Mouse (Mus musculus) embryonic fibroblast, embryonic 13.5 days (primary cell): ENCODE measurements around the gene Atp6v1f. TPM values are rescaled to one million over a fixed set of nuclear protein-coding genes. Genes with fewer than 3 reads are reported as not detected.

ENCODE experiments used
- H3K27ac ChIP-seq: 2 replicates; pipeline ENCODE4 v1.5.1; 2012; ENCODE audit warnings: low read length, control low read depth, inconsistent platforms; ENCODE audit not compliant: insufficient read depth
- H3K4me1 ChIP-seq: 2 replicates; pipeline ENCODE4 v1.6.1; 2011; ENCODE audit warnings: low read length; ENCODE audit not compliant: control insufficient read depth, insufficient read depth
- H3K4me3 ChIP-seq: 2 replicates; pipeline ENCODE4 v1.5.1; 2011; ENCODE audit warnings: mild to moderate bottlenecking, control low read depth, low read length; ENCODE audit not compliant: insufficient read depth
- CTCF ChIP-seq: IDR thresholded peaks from 2 replicates; pipeline ENCODE4 v1.5.1; 2011; ENCODE audit warnings: mild to moderate bottlenecking, control low read depth, low read length, moderate library complexity, borderline replicate concordance; ENCODE audit not compliant: insufficient read depth
- POLR2A ChIP-seq: IDR thresholded peaks from 2 replicates; pipeline ENCODE4 v1.6.1; 2011; ENCODE audit warnings: low read depth, mild to moderate bottlenecking, control low read depth, low read length, moderate library complexity
- polyA plus RNA-seq: library from polyadenylated mRNA; stranded (reverse); fragments of >200 nt; gene quantifications from 2 replicates; pipeline ENCODE4 v1.2.4, GENCODE M21; 2011; ENCODE audit warnings: low read depth; ENCODE audit not compliant: missing spikeins, insufficient read length

Gene Atp6v1f
- polyA plus RNA-seq, 1 experiment, result 131 TPM

DNA sequence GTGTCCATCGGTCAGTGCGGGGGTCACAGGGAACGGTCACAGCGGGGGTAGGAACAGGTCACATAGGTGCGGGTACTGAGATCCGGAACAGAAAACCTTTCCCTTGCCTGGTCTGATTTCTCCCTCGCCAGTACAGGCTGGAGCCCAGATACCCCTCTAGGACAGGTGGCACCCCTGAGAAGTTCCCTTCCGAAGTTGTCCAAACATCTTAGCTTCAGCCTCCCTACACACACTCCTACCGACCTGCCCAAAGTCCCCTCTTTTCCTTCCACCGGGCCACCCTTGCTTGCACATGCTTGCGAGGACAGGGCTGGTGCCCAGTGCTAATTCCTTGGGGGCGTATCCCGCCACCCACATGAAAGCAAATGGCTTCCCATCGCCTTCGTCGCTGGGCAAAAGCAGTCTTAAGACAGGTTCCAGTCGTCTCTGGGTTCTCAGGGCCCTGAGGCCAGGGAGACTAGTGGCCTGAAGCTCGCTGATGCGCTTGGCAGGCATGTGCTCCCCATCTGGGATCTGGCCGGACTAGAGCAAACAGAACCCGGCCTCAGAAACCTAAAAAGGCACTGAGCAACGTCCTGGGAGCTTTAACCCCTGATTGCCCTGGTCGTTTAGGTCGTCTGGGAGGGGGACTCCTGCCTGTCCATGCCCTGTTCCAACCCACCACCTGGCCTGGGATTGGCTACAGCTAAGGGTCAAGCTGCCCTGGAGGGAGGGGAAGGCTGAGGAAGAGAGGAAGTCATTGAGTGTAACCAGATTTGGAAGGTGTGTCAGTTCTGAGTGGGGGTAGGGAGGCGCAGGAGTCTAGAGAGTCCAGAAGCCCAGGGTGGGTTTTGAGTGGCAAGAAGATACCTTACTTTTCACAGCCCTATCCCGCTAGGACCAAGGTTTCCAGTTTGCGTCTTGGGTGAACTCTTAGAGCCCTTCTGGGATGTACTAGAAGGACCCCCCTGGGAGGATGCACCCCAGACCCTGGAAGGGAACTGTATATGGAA, 33.4 kb upstream of the Atp6v1f start:
- TF ChIP-seq POLR2A, result peak; percentile 86
- no peak for TF ChIP-seq CTCF
- peaks cover 16% of the 10 kb centered on the region for H3K4me1 ChIP-seq
- peak overlapping the region; percentile 62 for H3K4me3 ChIP-seq
- H3K27ac ChIP-seq, result peak overlapping the region; percentile 91

DNA sequence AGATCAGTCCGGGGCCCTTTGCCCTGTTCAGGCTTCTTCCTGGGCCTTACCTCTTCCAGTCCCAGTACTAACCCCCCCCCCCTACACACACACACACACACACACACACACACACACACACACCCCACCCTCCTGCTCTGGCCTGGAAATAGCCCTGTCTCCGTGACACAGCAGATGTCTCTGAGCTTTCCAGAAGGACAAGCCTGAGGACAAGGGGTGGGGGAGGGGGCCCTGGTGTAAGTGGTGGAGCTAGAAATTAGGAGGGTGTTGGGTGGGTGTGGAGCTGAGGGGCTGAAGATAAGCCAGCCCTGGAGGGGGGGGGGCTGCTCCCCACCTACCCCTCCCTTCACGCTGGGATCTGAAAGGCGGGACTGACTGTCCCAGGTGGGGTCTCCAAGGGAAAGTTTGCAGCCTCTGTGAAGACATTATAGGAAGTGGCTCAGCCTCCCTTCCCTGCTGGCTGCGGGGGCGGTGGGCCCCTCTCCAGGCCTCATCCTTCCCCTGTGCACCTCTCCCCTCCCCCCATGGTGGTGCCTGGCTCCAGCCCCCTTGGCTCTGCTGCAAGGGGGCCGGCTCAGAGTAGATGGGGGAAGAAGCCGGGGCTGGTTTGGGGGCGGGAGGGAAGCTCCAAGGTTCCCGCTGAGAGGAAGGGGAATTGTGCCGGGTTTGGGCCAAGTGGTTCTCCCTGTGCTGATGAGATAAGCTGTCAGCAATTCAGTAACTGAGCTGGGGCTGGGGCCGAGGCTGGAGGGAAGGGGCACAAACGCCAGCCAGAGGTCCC, 32.4 kb upstream of the Atp6v1f start:
- Histone ChIP-seq H3K4me3 (peak overlapping the region; percentile 62), H3K4me1 (peaks cover 16% of the 10 kb centered on the region), H3K27ac (peak overlapping the region; percentile 91)
- TF ChIP-seq CTCF, result no peak
- peak; percentile 38; the same call in 1 of the 2 replicates for TF ChIP-seq POLR2A

DNA sequence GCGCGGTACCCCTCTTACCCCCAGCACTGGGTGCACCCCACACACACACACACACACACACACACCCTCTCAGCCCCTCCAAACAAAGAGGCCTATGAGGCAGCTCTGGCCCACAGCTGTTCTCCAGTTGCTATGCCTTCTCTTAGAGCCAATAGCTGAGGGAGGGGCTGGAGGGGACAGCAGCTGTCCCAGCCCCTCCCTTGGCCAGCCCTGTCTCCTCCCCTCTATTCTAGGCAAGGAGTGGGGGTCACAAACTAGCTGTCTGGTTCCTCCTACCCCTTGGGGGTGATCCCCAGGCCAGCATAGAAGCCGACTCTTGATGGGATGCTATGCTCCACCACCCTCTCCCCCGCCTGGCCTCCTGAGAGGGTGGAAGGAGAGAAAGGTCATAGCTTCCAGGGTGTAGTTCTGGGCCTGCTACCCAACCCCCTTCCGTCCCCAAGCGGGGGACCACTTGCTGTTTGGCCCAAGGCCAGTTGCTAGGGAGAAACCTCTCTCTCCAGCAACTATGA, 31.5 kb upstream of the Atp6v1f start:
- Histone ChIP-seq H3K4me1 (peaks cover 13% of the 10 kb centered on the region), H3K4me3 (peak overlapping the region; percentile 62), H3K27ac (peak overlapping the region; percentile 91)
- TF ChIP-seq POLR2A (peak; percentile 62), CTCF (no peak)

DNA sequence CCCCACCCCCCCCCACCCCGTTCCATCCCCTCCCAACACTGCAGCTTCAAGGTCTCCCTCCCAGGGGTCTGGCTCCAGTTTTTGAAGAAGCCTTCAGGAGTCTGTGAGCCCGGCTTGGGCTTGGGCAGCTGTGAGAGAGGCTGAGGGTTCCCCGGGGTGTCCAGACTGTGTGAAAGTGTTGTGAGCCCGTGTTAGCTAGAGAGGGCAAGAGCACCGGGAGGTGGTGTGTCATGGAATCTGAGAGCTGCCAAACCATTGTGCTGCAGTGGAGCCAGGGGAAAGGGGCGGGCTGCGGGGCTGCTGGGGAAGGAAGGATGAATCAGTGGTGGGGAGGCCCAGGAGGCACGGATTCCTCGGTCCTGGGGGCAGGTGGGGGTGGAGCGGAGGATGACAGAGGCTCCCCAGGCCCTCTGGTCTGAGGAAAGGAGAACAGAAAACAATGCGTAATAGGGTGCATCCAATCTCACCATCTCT, 31.0 kb upstream of the Atp6v1f start:
- Histone ChIP-seq H3K27ac (peak overlapping the region; percentile 91), H3K4me3 (no peak overlapping the region; the same call in 1 of the 2 replicates), H3K4me1 (peaks cover 10% of the 10 kb centered on the region)
- TF ChIP-seq CTCF, result no peak
- TF ChIP-seq POLR2A, result peak; percentile 70

DNA sequence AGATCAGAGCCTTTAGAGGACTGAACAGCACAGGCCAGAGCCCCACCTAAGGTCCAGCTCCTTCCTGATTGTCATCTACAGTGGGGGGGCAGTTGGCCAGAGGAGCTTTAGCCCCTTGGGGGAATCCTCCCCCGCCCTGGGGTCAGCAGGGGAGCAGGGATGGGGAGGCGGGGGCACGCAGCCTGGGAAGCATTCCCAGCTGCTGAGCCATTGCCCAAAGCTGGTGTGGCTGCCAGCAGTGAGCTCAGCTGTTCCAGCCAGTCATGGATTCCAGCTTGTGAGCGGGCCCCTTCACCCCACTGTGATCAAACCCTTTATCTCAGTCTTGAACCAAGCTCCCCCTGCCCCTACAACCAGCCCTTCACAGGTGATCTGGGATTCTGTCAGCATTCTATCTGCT, 28.3 kb upstream of the Atp6v1f start:
- no peak overlapping the region for H3K4me3 ChIP-seq
- no peak for TF ChIP-seq POLR2A
- no peak for TF ChIP-seq CTCF
- no peaks in the 10 kb centered on the region; the same call in 1 of the 2 replicates for H3K4me1 ChIP-seq
- no peak overlapping the region for H3K27ac ChIP-seq

DNA sequence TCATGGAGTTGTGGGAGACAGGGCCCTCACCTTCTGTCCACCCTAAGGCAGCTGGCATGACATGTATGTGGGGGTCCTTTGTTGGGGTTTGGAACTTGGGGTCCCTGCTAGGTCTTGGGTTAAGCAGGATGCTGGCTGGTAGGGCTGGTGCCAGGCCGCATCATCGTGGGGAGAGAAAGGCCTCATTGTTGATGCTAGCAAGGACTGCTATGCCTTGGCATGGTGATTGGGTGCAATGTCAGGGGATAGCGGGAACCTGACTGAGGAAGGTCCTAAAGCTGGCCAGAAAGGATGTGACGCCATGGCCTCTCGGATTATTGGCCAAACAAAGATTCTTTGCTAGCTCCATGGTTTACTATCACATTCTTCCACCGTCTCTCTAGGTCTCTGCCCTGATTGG, 27.7 kb upstream of the Atp6v1f start:
- H3K4me3 ChIP-seq, result no peak overlapping the region
- H3K4me1 ChIP-seq, result no peaks in the 10 kb centered on the region; the same call in 1 of the 2 replicates
- H3K27ac ChIP-seq, result no peak overlapping the region
- TF ChIP-seq CTCF, result no peak
- TF ChIP-seq POLR2A, result no peak

DNA sequence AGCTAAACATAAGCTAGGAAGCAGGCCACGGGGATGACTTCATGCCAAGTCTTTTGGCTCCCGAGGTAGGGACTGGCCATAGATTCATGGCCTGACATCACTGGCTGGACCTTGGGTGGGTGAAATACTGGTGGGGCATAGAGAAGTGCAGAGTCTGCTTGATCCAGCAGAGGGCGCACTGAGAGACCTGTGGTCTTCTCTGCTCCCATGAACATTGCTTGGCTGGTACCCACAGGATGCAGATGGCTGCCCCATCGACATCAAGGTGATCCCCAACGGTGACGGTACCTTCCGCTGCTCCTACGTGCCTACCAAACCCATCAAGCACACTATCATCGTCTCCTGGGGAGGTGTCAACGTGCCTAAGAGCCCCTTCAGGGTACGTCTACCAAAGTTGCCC, 22.7 kb upstream of the Atp6v1f start:
- Histone ChIP-seq H3K4me1 (no peaks in the 10 kb centered on the region), H3K27ac (no peak overlapping the region), H3K4me3 (no peak overlapping the region)
- TF ChIP-seq POLR2A, result no peak
- TF ChIP-seq CTCF, result peak; percentile 43; the same call in 1 of the 2 replicates

DNA sequence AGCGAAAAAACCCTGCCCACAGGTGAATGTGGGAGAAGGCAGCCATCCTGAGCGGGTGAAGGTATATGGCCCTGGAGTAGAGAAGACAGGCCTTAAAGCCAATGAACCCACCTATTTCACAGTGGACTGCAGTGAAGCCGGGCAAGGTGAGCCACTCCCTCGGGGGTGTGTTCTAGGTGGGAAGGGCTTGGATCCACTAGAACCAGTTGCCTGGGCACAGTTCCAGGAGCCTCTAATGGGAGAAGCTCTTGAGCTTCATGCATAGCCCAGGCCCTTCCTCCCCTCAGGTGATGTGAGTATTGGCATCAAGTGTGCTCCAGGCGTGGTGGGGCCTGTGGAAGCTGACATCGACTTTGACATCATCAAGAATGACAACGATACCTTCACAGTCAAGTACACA, 22.2 kb upstream of the Atp6v1f start:
- no peak overlapping the region for H3K27ac ChIP-seq
- no peaks in the 10 kb centered on the region for H3K4me1 ChIP-seq
- TF ChIP-seq CTCF (no peak), POLR2A (no peak)
- H3K4me3 ChIP-seq, result no peak overlapping the region

DNA sequence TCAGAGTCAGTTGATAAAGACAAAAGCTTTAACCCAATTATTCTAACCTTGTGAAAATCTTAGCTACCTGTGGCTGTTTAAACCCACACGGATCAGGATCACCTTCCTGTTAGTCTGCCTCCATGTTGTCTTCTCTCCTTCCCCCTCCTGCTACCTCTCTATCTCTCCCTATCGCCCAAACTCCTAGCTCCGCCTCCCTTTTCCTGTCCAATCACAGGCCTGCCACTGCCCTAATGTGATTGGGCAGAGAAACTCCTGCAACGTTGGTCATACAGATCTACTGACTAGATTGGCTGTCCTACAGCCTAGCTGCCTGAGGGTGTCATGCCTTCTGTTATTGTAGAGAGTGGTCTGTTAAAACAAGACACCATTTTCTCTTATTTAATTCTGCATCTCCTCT, 17.7 kb upstream of the Atp6v1f start:
- no peak for TF ChIP-seq CTCF
- Histone ChIP-seq H3K4me3 (no peak overlapping the region), H3K4me1 (no peaks in the 10 kb centered on the region)

More for the DNA sequence above, 17.7 kb upstream of the Atp6v1f start:
- H3K27ac ChIP-seq, result no peak overlapping the region
